Comparison of ENCODE assay signal across 9 mouse cellular contexts in genomic region chr17:28244714-28245113, GRCm38 (mm10). TPM values are rescaled to one million over a fixed set of nuclear protein-coding genes. Genes with fewer than 3 reads are reported as not detected.
A peak's percentile ranks its signal among the peaks of the same experiment; 100 is the strongest.
DNase-seq lines count a peak whose midpoint lies in the region.
"Had no signal": no experiment of that assay in that cellular context is flagged by ENCODE, and none has a peak within 500 bp of the region (broad histone marks: within the 10 kb centered on the region; RNA-seq: fewer than 3 reads in every experiment).

No protein-coding gene starts in this region.

- H3K27me3 ChIP-seq in embryonic facial prominence, embryonic 10.5 days (replicated peaks; ENCODE audit: low read depth, poor library complexity, severe bottlenecking), result no peaks in the 10 kb centered on the region
- H3K27me3 ChIP-seq in hindbrain, embryonic 10.5 days (ENCODE audit: insufficient read depth, poor library complexity, severe bottlenecking), result no peaks in the 10 kb centered on the region
- H3K27me3 ChIP-seq: liver, embryonic 13.5 days had no signal

- DNase-seq in layer of hippocampus, adult 11-12 months (ENCODE audit: low spot score), result peak; percentile 65
- DNase-seq in layer of hippocampus, postnatal 25 days (ENCODE audit: extremely low spot score in 1 of 2, low spot score in 1 of 2), result no peak
- peak; percentile 38 for DNase-seq in embryonic facial prominence, embryonic 10.5 days (ENCODE audit: low spot score)
- no peak for DNase-seq in hindbrain, embryonic 10.5 days (ENCODE audit: low spot score)
- DNase-seq in mesoderm, embryonic 11.5 days (ENCODE audit: low read depth, low spot score), result peak; percentile 44
- no peak for DNase-seq in urinary bladder, postnatal 25 days (ENCODE audit: low spot score)
- no peak for DNase-seq in lung, postnatal 4 days
- DNase-seq in lung, postnatal 10 days, result no peak
- DNase-seq: liver, embryonic 13.5 days had no signal

- H3K4me1 ChIP-seq in embryonic facial prominence, embryonic 10.5 days, result peaks cover 46% of the 10 kb centered on the region
- peaks cover 37% of the 10 kb centered on the region for H3K4me1 ChIP-seq in hindbrain, embryonic 10.5 days (replicated peaks)

- 29% methylated on average over 6 of the region's 6 CpGs for WGBS in embryonic facial prominence, embryonic 10.5 days
- 54% methylated on average over 6 of the region's 6 CpGs for WGBS in hindbrain, embryonic 10.5 days

- H3K9me3 ChIP-seq in embryonic facial prominence, embryonic 10.5 days, result no peaks in the 10 kb centered on the region
- H3K9me3 ChIP-seq in hindbrain, embryonic 10.5 days, result no peaks in the 10 kb centered on the region
- H3K9me3 ChIP-seq: liver, embryonic 13.5 days had no signal

- peaks cover 38% of the 10 kb centered on the region for H3K36me3 ChIP-seq in embryonic facial prominence, embryonic 10.5 days (replicated peaks)
- peaks cover 33% of the 10 kb centered on the region for H3K36me3 ChIP-seq in hindbrain, embryonic 10.5 days

- H3K4me3 ChIP-seq in embryonic facial prominence, embryonic 10.5 days, result no peak overlapping the region
- 0 out of 2 replicates have a peak overlapping the region, but pooled peaks have one; percentile 4 for H3K4me3 ChIP-seq in hindbrain, embryonic 10.5 days
- H3K4me3 ChIP-seq: liver, embryonic 13.5 days had no signal

- peak overlapping the region; percentile 67 for H3K27ac ChIP-seq in embryonic facial prominence, embryonic 10.5 days (replicated peaks)
- peak overlapping the region; percentile 74 for H3K27ac ChIP-seq in hindbrain, embryonic 10.5 days
- H3K27ac ChIP-seq: liver, embryonic 13.5 days had no signal

RNA-seq across cellular contexts. Expression of gene Ppard, which starts 12.2 kb away (rescaled TPM):
- total RNA-seq in layer of hippocampus, postnatal 25 days (2021), result 10 to 100 TPM; 19.9 to 22.9 TPM
- 1.4 and 1.9 TPM in 2 replicates for polyA plus RNA-seq in embryonic facial prominence, embryonic 10.5 days (2016; fragmentation: Nextera tagmentation; extraction: Ambion mirVana)
- 1.8 and 2.0 TPM in 2 replicates for polyA plus RNA-seq in hindbrain, embryonic 10.5 days (2016; fragmentation: Nextera tagmentation; extraction: Ambion mirVana)

RNA-seq across cellular contexts. Expression of gene Def6, which starts 37.1 kb away (rescaled TPM):
- total RNA-seq in layer of hippocampus, postnatal 25 days (2021), result 1 to 10 TPM; 2.5 to 3.2 TPM
- 3.4 and 3.7 TPM in 2 replicates for polyA plus RNA-seq in embryonic facial prominence, embryonic 10.5 days (2016; fragmentation: Nextera tagmentation; extraction: Ambion mirVana)
- polyA plus RNA-seq in hindbrain, embryonic 10.5 days (2016; fragmentation: Nextera tagmentation; extraction: Ambion mirVana), result 3.4 and 4.3 TPM in 2 replicates

Comparison
In these comparisons a context has a peak if more than half of its experiments do, and no peak if none do; other contexts are left out.
1. DNase-seq: peak in layer of hippocampus, adult 11-12 months (single experiment), embryonic facial prominence, embryonic 10.5 days (single experiment) and mesoderm, embryonic 11.5 days (single experiment); none in layer of hippocampus, postnatal 25 days (0 of 2), hindbrain, embryonic 10.5 days (single experiment), urinary bladder, postnatal 25 days (single experiment), lung, postnatal 4 days (0 of 2) and lung, postnatal 10 days (single experiment).